Mouse (Mus musculus): ENCODE measurements around the gene Itfg1. TPM values are rescaled to one million over a fixed set of nuclear protein-coding genes. Genes with fewer than 3 reads are reported as not detected.
A peak's percentile ranks its signal among the peaks of the same experiment; 100 is the strongest.
"Not testable (repeated sequence)": the region's sequence is repeated elsewhere in the genome, so short reads cannot be mapped to it uniquely, and the experiment has no call there.

Itfg1 gene
- total RNA-seq (2014; fragmentation: Nextera tagmentation), result 42.7 and 44.0 TPM in 2 replicates
- total RNA-seq (2017), result 47.5 and 55.2 TPM in 2 replicates

DNA sequence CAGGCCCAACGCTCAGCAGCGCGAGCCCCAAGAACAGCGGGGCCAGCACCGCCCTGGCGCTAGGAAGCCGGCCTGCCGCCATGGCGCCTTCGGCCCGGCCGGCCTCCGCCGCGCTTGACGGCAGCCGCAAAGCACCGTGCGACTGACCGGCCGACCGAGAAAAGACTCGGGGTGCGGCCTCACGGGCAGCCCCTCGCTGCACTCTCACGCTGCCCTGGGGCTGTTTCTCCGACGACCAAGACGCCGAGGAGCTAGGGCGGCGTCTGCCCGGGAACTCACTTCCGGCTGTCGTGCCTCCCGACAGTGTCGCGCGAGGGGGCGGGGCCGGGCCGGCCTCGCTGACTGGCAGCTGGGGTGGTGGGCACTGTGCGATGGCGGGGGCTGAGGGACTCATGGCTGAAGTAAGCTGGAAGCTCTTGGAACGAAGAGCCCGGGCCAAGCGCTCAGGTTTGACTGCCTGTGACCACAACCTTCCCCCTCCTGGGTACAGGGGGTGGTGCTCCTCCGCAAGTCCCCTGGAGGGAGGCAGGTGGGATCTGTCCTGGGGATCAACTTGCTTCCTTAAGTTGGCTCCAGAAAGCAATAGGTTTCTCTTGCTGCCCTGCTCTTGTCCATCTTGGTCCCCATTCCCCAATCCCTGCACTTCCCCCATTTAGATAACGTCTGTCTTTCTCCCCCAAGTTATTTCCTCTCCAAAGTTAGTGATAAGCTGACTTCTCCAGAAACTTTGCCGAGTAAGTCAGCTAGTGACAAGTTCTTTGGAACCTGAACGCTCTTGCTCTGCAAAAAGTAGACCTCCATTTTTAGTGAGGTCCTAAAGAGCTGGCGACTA lies at the start of gene Itfg1, which contains the start of gene Phkb:
Gene Itfg1, minus strand, starts transcription at position 265 of the 832 bp plus-strand sequence.
Gene Phkb, plus strand, starts transcription at position 303 of the 832 bp plus-strand sequence.
- peak; percentile 89 for ATAC-seq (replicated peaks; ENCODE audit: poor library complexity, severe bottlenecking)

DNA sequence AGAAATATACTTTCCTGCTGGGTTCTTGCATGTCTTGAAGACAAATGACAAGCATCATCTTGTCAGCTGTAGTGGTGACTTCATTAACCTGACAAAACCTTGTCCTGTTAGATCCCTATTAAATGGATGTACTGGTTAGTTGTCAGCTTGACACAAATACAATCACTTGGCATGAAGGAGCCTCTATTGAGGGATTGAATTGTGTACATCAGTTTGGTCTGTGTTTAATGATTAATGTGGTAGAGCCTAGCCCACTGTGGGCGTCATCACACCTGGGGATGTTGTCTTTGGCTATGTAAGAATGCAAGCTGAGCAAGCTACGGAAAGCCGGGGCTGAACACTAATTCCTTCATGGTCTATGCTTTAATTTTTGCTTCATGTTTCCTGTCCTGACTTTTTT lies 44.1 kb upstream of the Itfg1 start:
- no peak for ATAC-seq (replicated peaks; ENCODE audit: poor library complexity, severe bottlenecking)

DNA sequence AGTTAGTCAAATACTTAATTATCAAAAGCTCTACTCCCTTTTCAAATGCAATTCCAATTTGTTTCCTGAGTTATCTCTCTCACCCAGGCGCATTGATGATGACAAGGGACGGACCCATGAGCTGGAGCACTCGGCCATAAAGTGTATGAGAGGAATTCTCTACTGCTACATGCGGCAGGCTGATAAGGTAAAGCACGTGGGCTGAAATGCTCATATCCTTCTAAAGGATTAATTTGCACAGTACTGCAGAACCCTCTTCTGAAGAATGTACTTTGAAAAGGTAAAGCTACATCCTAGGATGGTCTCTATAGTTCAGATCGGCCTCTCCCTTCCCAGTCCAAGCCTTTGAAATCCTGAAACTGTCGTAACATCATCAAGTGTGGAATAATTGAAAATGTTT lies 38.9 kb upstream of the Itfg1 start:
- ATAC-seq (replicated peaks; ENCODE audit: poor library complexity, severe bottlenecking), result no peak

DNA sequence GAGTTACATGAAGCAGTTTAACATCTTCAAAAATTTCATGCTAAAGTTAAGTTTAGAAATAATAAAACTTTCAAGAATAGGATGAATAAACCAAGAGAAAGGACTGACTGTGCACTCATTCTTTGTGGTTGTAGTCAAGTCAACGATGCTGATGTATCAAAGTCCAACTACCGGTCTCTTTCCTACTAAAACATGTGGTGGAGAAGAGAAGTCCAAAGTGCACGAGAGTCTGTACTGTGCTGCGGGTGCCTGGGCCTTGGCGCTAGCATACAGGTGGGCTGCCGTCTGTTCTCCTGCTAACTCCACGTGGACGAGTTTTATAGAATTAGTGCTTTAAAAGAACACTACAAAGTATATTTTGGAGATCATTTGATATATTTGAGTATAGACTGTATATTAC lies 37.3 kb upstream of the Itfg1 start:
- no peak for ATAC-seq (replicated peaks; ENCODE audit: poor library complexity, severe bottlenecking)

DNA sequence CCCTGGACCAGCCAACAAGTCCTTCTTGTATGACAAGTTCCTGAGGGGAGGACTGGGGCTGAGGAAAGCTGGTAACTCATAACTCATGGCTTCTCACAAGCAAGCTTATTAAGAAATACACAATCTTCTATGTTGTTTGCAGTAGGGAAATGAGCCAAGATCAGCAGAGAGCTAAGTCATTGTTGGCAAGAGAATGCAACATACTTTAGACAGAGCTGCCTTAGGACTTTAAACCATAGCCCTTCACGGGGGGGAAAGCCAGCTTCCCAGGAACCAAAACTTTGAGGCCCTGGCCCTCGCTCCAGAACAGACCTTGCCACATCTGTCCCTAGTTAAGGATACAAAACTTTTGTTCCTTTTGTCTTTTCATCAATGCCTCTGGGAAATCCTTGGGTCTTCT lies 30.9 kb upstream of the Itfg1 start:
- no peak for ATAC-seq (replicated peaks; ENCODE audit: poor library complexity, severe bottlenecking)

DNA sequence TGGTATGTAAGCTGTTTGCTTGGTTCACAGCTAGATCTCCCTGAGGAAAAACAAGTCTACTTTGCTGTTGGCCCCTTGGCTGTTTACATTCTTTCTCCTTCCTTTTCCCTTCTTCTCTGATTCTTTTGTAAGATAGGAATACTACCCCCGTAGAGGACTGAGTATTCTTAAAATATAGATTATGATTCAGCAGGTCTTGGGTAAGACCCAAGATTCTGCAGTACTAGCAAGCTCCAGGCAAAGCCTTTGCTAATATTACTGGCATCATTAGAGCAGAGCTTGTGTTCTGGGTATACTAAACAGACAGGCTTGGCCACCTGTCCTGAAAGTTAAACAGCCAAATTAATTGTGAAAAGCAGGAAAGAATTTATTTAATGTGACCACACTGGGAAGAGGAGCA lies 21.7 kb upstream of the Itfg1 start:
- no peak for ATAC-seq (replicated peaks; ENCODE audit: poor library complexity, severe bottlenecking)

DNA sequence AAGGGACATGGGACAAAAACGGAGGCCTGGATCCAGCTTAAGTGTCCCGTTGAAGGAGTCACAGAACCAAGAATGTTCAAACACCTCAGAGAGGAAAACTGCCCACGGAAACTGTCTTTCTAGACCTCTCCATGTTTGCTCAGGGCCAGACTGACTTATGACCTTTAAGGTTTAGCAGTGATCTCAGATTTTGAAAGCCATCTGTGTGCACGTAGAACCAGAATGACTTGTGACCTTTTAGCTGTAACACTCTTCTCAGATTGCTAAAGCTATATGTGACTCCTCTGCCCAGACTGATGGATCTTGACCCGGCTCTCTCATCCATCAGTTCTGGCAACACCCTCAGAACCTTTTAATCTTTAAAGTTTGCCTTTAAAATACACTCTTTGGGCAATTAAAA lies 19.9 kb upstream of the Itfg1 start:
- no peak for ATAC-seq (replicated peaks; ENCODE audit: poor library complexity, severe bottlenecking)

DNA sequence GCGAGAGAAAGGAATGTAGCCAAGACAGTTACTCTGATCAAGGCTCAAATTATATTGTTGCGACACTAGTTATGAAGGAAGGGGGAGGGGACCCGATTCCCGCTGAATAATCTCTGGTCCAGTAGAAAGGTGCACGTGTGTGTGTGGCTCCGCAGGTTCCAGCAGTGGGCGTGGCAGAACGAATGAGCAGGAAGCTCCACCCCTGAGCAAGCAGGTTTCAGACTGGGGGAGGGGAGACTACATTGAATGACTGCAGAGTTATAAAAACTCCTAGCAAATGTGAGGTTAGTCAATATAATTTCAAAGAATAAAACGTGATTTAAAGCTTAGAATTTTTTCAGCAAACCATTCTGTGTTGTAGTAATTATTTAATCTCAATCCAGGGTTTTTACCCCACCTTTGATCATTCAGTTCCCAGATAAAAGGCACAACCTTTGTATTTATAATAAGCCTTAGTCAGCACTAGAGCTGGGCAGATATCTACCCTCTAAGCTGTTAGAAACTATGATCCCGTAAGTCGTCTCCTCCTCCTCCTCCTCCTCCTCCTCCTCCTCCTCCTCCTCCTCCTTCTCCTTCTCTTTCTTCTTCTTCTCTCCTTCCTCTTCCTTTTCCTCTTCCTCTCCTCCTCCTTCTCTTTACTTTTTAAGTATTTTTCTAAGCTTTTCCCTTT lies 16.6 kb upstream of the Itfg1 start:
- not testable (repeated sequence) for ATAC-seq (replicated peaks; ENCODE audit: poor library complexity, severe bottlenecking)

DNA sequence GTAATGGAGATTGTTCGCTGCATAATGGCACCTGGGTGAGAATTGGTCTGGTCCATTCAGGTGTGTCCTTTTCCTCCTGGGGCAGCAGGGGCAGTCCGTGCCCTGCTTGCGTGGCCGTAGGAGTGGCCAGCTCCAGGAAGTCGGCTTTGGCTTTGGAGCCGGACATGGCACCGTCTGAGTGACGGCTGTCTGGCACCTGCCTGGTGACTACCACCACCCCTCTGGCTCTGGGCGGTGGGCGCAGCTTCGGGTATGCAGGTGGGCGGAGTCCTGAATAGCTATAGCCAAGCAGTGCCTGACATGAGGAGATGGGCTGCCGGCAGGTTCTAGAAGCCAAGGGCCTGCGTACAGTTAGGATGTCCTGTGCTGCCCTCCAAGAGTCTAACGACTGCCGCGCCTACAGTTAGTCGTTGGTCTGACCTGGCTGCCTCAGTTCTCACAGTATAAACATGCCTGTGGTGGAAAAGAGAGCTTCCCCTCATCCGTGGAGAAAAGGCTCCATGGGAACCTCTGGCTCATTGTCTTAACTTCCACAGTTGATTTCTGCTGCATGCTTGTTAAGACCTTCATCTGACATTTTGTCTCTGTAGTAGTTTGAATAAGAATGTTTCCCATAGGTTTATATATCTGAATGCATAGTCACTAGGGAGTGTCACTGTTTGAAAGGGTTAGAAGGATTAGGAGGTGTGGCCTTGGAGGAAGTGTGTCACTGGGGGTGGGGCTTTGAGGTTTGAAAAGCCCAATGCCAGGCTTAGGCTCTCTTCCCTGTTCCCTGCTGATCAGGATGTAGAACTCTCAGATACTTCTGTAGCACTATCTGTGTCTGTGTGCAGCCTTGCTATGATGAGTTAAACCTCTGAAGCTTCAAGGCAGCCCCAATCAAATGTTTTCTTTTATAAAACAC lies 13.8 kb upstream of the Itfg1 start:
- peak; percentile 37; the same call in 1 of the 2 replicates for ATAC-seq (replicated peaks; ENCODE audit: poor library complexity, severe bottlenecking)

DNA sequence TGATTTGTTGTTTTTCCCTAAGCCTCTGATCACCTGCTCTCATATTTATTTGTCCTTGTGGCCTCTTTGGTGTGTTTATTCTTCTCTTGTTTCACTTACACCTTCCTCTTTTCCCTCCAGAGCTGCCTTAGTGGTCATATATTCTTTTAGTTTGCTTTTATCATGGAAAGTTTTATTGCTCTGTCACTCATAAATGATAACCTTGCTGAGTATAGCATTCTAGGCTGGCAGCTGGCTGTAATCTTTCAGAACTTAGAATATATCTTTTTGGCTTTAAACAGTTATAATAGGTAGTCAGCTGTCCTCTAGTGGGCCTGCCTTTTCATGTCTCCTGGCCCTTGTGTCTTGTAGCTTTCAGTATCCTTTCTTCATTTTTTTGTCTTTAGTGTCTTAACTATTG lies 5.2 kb upstream of the Itfg1 start:
- no peak for ATAC-seq (replicated peaks; ENCODE audit: poor library complexity, severe bottlenecking)

DNA sequence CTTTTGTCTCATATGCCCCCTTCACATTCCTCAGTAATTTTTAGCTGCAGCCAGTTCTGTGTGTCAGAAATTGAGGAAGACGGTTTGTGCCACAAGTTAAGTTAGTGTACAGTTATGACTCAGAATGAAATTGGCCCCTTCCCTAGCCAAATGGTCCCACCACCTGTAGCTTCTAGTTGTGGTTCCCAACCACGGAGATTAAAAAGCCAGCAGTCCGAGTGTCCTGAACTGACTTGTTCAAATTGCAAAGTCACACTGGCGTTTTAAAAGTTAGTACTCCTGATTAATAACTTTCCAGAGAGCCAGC lies 721 bp upstream of the Itfg1 start:
- peak; percentile 67 for ATAC-seq (replicated peaks; ENCODE audit: poor library complexity, severe bottlenecking)

DNA sequence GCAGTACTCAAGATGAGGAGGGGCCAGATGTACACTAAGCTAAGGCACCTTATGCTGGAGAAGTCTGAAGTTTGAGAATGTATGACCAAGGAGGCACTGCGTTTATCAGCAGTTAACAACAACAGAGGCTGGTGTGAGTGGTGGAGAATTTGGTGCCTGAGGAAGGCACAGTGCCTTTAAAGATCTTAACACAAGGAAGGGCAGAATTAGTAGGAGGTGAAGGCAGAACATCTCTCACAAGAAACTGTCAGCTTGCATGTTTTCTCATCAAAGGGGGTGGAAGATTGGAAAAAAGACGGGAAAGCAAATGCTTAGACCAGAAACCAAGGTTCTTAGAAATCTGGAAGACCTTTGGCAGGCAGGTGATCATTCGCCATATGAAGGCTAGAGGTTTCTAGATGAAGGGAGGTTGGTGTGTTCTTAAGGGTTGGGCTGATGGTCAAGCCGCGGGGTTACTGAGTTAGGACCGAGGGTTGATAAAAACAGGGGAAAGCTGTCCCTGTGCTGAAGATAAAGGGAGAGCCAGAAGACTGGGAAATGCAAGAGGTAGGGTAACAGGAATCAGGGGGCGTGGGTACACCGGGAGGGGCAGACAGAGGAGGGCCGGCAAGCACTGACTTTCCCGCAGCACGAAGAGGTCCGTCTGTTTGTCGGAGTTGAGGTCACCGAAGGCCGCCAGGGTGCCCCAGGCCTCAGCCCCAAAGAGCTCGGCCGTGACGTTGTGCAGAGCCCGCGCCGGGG lies 635 bp downstream of the Itfg1 start:
- ATAC-seq (replicated peaks; ENCODE audit: poor library complexity, severe bottlenecking), result no peak

DNA sequence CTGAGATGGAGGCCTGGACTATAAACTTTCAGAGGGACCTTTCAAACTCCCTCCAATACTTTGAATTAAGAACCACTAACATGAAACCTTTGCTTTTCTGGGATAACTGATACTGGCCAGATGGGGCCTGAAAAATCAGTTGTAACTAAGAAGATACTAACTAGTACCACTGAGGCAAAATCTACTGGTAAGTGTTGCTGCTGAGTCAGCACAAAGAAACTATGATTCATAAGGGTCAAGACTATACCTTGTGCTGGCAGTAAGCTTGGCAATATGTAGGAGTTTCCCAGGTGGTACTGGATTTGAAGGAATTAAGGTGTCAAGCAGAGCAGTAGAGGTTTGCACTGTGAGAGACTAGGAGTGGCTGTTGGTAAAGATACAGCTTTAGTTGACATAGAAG lies 27.1 kb downstream of the Itfg1 start:
- ATAC-seq (replicated peaks; ENCODE audit: poor library complexity, severe bottlenecking), result no peak

DNA sequence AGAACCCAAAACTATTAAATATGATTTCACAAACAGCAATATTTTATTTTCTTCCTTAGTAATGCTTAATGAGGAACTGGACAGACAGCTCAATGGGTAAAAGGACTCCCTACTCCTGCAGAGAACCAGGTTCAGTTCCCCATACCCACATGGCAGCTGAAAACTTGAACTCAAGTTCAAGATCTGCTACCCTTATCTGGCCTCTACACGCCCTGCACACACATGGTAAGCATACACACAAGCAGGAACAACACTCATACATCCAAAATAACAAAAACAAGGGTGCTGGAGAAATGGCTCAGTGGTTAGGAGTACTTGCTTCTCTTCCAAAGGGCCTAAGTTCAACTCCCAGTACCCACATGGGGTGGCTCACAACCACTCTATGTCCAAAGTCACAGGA lies 39.3 kb downstream of the Itfg1 start:
- ATAC-seq (replicated peaks; ENCODE audit: poor library complexity, severe bottlenecking), result peak; percentile 30; the same call in 1 of the 2 replicates

DNA sequence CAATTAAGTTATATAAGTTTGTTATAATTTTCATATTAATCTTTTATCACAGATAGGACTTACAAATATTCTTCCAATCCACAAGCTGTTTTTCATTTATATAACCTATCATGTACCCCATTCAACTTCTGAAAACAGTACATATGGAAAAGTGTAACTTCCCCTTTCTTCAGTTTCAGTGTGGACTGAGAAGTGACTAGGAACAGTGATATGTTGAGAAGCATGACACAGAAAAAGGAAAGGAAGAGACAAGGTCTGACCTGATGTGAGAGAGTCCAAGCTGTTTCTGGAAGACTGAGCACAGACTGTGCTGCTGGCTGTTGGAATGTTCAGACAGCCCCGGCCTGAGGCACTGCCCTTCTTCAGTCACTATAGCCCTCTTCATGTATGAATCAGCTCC lies 40.6 kb downstream of the Itfg1 start:
- peak; percentile 92 for ATAC-seq (replicated peaks; ENCODE audit: poor library complexity, severe bottlenecking)

DNA sequence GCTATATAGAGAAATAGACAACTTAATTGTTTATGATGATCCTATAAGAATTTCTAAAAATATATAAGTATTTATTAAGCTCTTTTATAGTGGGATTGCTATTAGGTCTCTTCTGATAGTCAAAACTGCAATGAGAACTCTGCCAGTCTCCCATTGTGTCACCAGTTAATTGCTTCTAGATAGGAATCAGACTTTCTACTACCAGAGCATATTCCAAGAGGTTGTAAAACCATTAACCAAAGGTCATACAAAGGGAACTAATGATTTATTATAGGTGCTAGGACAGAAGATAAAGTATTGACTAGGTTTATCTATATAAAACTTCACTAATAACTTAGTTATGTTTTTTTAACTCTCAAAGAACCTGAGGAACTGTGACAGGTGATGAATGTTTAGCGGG lies 44.3 kb downstream of the Itfg1 start:
- ATAC-seq (replicated peaks; ENCODE audit: poor library complexity, severe bottlenecking), result not testable (repeated sequence)

DNA sequence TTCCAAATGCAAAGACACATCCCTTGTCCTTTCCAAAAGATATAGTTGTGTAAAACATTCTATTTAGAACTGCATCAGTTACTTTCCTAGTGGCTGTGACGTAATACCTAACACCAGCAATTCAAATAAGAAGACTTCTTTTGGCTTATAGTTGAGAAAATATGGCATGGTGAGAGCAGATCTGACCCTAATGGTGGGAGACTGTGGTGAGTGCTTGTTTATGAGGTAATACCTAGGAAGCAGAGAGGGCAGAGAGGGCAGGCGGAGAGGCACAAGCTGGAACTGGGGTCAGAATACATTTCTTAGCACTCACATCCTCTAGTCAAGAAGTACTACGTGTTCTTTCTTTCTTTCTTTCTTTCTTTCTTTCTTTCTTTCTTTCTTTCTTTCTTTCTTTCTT lies 52.4 kb downstream of the Itfg1 start:
- peak; percentile 75 for ATAC-seq (replicated peaks; ENCODE audit: poor library complexity, severe bottlenecking)

DNA sequence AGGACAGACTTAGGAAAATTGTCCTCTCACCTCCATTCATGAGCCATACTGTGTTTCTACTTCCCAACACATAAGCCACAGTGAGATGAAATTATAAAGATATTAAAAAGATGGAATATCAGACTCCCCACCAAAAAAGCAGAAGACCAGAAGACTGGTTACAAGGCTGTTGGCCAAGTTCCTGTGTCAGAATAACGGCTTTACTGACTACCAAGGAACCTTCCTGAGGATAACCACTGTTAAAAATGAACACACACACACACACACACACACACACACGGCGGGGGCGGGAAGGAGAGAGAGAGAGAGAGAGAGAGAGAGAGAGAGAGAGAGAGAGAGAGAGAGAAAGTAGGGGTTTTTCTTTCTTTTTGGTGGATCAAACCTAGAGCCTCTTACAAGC lies 52.8 kb downstream of the Itfg1 start:
- peak; percentile 74 for ATAC-seq (replicated peaks; ENCODE audit: poor library complexity, severe bottlenecking)

DNA sequence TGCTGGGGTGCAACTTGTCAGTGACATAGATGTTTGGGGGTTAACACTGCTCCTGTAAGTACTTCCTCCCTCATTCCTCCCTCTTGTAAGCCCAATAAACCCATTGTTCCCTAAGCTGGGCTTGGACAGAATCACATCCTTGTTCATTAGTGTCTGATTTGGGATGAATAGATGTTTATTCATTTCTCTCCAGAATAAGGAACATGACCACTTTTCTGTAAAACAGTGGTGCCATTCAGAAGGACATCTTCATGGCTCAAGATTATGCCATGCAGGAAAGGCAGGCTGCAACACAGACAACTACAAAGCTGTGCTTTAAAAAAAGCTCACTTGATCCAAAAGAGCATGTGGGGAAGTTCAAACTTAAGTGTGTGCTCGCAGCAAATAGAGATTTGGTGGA lies 55.2 kb downstream of the Itfg1 start:
- ATAC-seq (replicated peaks; ENCODE audit: poor library complexity, severe bottlenecking), result no peak

DNA sequence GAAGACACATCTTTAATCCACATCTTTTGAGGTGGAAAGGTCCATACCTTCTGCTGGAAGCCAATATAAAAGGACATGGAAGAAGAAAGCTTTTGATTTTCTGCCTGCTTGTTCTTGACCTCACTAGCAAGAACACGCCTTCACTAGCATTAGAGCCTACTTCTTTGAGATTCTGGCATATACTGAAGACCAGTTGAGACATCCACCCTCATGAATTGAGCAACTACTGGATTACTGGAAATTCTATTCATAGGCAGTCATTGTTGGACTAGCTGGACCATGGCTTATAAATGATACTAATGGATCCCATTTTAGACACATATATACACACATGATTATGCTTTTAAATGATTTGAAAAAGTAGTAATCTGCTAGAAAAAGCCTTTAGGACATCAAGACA lies 56.9 kb downstream of the Itfg1 start:
- ATAC-seq (replicated peaks; ENCODE audit: poor library complexity, severe bottlenecking), result no peak

All from granulocyte monocyte progenitor cell, adult 5-6 weeks (primary cell).